Mouse (Mus musculus): ENCODE data around the gene Supv3l1.
"Not testable (repeated sequence)": the region's sequence is repeated elsewhere in the genome, so short reads cannot be mapped to it uniquely, and the experiment has no call there.

Gene Supv3l1

DNA sequence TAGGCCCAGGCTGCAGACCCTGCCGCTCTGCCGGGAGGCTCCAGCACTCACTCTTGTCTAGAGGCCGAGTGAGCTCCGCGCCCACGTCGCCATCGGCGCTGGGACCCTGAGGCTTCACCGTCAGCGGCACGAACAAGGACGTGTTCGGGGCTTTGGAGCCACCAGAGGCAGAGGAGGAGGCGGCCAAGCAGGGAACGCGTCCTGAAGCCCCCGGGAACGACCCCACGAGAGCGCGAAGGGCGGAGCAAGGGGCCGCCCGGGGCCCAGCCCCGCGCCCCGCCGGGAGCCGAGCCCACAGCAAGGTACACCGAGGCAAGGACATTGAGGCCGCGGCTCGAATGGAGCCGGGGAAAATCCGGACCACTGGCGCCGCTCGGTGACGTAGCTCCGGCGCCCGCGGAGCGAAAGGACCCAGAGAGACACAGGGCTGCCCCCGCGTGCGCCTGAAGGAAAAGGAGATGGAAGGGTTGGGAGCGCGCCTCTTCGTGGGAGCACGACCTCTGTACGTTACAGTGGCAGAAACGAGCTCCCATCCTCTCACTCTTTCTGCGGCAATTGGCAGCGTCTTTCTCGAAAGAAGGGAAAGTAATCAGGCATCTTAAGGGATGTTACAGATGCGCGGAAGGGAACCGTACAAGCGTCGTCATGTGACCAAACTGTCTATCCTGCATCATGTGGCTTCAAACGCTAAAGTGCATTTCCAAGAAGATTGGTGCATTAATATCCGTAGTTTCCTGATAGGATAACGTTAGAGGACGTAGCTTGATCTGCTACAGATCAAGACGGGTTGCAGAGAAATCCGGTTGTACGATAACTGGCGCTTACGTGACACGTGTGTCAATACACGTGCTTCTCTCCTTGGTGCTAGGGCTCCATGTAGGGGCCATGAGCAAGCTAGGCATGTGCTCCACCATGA lies at the start of gene Supv3l1, which contains the start of gene 4930507D05Rik:
Gene Supv3l1, minus strand, starts transcription at position 375 of the 916 bp plus-strand sequence.
Gene 4930507D05Rik, plus strand, starts transcription at position 126 of the 916 bp plus-strand sequence.
- DNase-seq (ENCODE audit: low spot score) = peak; percentile 92

DNA sequence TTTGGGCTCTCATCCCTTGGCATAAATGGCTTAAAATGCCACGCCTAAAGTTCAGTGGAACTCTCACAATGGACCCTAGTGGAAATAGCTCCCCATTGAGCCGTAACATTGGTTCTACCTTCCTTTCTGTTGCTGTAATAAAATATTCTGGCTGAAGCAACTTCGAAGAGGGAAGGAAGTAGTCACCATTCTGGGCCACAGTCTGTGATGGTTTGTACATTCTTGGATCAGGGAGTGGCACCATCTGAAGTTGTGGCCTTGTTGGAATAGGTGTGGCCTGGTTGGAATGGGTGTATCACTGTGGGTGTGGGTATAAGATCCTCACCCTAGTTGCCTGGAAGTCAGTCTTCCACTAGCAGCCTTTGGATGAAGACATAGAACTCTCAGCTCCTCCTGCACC lies 42.1 kb upstream of the Supv3l1 start:
- DNase-seq (ENCODE audit: low spot score) = not testable (repeated sequence)

DNA sequence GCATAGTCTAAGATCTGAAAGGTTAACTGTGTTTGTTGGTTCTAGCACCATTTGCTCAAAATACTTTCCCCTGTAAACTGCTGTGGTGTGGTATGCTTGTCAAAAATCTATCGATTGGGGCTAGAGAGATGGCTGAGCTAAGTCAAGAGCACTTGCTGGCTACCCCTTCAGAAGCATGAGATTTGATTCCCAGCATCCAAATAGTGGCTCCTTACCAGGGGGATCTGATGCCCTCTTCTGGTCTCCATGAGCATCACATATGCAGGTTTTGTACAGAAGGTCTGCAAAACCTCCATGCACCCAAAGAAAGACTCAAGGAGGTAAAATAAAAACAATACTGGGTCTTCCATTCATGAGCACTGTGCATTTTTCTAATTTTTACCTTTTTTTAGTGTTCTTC lies 38.7 kb upstream of the Supv3l1 start:
- DNase-seq (ENCODE audit: low spot score) = peak; percentile 57

DNA sequence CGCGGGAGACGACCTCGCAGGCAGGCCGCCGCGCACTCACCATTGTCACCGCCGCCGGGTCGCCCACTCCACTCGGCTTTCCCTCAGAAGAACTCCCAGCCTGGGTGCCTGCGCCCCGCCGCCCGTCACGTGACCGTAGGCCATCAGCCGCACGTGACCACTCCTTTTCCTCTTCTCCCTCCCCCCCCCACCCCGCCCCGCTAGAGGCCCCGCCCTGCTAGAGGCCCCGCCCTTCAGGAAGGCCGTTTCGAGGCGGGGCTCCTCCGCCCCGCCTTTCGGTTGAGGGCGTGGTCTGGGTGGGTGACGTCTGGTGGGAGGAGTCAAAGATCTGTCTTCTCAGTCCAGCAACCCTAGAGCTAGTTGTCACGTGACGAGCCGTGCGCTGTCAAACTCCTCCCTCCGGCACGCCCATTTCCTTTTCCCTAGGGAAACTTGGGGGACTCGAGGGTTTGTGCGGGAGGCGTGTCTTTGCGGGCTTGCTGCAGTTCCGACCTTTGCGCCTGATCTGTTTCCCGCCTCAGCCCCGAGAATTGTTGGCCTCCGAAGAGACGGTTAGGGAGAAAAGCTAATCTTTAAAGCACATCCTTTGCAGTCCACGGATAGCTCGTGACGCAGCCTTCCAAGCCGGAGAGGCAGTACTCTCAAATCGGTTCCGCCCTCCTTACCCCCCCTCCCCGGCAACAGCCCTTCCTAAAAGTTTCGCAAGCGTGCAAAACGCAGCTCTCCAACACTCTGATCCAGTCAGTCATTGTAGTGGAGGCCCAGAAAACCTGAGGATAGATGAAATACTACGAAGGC lies 37.3 kb upstream of the Supv3l1 start, which contains the start of gene Vps26a:
Gene Vps26a, minus strand, starts transcription at position 188 of the 798 bp plus-strand sequence.
- DNase-seq (ENCODE audit: low spot score) = peak; percentile 98

DNA sequence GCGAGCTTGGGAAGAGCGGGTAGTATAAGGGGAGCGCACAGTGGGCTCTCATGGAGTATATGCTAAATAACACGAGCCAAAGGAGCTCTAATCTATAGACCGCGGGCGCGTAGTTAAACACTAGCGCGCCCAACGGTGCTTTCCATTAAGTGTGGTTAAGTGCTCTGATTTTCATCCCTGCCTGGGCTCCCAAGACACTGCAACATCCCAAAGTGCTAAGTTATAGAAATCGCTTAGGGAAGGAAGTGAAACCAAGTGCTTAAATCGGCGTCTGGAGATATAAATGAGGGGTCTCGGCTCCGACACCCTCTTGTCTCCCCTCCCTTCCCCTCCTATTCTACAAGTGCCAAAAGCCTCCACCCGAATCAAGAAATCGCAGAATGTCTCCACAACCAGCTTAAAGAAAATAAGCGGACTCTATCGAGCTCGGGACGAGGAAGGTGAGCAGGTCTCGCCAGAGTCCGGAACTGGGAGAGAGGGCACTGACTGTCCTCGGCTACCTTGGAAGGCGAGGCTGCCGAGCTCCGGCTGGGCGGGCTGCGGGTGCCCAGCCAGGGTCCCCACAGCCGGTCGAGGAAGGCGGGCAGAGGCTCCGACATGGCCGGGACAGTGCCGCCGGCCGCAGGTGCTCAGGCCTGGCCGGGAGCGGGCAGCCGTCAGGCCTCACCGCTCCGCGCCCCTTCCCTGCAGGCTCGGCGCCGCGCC lies 36.5 kb upstream of the Supv3l1 start:
- DNase-seq (ENCODE audit: low spot score) = no peak

DNA sequence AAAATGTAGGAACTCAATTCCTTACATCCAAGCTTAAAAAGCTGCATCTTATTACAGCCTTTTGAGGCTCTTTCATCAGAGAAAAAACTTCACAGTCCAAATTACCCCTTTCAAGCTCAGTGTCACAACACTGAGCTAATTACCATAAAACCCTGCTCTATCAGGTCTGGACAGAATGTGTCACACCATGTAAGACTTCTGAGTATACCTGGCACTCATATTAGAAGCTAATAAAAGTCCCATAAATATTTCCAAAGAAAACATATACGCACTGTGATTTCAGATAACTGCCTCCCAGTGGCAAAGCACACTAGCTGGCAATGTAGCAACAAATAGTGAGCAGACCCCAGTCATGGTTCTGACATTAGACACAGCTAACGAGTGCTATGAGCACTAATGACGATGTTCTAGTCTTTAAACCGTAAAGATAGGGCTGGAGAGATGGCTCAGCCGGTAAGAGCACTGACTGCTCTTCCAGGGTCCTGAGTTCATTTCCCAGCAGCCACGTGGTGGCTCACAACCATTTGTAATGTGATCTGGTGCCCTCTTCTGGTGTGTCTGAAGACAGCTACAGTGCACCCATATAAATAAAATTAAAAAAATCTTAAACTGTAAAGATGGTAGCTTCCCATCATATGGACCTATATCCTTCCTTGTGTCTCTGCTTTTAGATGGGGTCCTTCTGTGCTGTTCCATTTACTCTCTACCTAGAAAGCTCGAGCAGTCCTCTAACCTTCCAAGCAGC lies 31.7 kb upstream of the Supv3l1 start:
- DNase-seq (ENCODE audit: low spot score) = no peak

DNA sequence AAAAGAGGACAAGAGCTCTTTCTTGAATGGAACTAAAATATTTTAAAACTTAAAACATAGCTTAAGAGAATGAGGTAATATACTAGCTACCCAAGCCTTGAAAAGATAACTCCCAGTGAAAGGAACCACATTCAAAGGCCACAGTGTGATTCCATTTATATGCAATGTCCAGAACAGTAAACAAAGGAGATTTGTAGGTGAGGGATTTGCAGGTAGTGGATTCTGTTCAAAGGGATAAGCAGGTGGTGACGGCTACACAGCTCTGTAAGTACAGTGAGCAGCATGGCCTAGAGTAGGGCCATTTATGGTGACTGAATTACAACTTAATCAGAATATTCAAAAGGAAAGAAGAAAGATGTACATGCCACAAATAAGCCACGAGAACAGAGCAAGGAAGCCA lies 27.4 kb upstream of the Supv3l1 start:
- no peak for DNase-seq (ENCODE audit: low spot score)

DNA sequence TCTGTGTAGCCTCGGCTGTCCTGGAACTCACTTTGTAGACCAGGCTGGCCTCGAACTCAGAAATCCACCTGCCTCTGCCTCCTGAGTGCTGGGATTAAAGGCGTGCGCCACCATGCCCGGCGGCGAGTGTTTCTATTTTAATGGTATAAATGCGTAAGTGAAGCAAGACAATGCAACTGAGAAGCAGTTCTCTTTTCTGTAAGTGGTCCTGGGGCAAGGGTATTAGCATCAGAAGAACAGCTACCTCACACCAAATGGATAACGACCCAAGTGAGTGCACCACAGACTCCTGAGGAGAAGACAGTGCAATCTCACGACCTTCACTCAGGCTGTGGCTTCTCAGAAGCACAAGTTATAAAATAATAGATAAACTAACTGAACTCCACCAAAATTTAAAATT lies 25.4 kb upstream of the Supv3l1 start:
- no peak for DNase-seq (ENCODE audit: low spot score)

DNA sequence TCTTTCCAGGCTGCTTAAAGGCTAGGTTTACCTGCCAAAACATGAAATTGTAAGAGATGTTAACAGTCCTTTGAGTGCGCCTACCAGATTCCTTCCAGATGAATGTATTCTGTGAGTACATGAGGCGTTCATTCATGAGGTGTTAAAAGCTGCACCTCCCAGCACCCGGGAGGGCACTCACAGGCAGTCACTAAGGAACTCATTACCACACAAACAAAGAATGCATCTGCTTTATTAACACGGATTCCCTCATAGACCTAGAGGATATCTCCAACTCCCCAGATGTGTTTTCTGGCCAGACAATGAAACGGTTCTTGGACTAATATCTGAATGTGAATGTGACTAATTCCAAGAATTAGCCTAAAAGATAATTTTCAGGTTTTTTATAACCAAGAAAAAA lies 21.6 kb upstream of the Supv3l1 start:
- no peak for DNase-seq (ENCODE audit: low spot score)

DNA sequence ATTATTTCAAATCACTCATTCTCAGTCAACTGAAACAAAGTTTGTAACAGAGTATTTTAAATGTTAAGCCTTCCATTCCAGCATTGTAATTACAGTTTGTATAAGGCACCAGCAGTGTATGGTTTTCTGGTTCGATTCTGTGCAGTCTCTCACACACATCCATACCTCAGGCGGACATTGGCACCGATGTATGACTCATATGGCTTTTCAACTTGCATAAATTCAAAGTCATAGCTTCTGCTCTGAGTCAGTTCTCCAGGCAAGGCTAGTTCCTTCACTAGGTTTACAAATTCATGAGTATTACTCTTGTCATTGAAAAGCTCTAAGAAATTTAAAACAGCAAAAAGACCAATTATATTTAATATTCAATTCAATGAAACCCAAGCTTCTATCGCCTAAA lies 20.2 kb upstream of the Supv3l1 start:
- no peak for DNase-seq (ENCODE audit: low spot score)

DNA sequence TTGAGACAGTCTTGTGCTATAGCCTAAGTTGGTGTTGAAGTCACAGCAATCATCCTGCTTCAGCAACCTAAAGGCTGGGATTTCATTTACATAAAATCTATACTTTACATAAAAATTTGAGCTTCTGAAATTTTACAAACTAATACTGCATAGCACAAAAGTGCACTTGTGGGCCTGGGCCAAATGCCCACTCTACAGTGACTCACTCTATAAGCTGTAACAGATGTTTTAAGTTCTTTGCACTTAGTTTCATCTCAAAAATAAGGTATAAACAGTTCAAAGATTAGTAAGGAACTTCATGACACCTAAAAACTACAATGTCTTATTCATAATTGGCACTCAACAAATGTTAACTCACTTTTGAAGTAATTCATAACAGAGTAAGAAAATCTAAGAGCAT lies 11.8 kb upstream of the Supv3l1 start:
- no peak for DNase-seq (ENCODE audit: low spot score)

DNA sequence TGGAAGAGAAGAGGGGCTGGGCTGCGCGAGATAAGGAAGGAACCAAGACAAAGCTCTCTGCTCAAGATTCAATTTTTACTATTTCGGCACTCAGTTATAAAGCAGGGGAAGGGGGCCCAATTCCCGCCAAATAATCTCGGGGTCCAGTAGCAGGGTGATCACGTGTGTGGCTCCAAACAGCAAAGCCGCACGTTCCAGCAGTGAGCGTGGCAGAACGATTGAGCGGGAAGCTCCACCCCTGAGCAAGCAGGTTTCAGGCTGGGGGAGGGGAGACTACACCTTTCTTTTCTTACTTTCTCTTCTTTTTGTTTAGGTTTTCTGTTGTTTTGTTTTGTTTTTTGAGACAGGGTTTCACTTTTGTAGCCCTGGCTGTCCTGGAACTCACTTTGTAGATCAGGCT lies 2.5 kb upstream of the Supv3l1 start:
- DNase-seq (ENCODE audit: low spot score) = not testable (repeated sequence)

DNA sequence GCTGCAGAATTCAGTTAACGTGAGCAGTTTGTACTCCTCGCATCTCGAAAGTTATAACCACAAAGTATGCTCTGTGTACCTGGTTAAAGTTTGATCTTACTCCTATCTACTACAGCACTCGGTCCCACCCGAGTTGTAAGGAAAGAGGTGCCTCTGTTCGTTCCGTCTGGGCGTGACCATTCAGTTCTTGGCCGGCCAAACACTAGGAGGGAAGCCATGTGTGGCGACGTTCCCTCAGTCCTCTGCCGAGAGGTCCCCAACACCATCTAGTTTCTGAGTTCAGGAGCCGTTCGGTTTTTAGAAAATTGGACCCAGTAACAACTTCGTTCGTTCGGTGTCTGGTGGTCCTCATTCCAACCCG lies 722 bp upstream of the Supv3l1 start:
- no peak for DNase-seq (ENCODE audit: low spot score)

DNA sequence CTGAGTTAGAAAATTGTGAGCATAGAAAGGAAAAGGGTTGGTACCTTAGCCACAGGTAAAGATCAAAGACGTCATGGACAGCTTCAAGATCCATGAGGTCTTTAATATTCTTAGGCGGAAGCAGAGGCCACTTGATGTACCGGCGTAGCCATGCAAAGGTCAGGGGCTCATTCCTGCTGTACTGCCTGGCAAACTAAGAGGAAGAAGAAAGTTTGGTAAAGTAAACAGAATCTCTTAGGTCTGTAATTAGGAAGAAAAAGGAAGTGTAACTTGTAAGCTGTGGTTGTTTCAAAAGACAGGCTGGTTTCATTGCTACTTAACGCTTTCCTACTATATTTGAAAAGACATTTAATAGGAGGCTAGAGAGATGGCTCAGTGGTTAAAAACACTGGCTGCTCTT lies 19.1 kb downstream of the Supv3l1 start:
- no peak for DNase-seq (ENCODE audit: low spot score)

DNA sequence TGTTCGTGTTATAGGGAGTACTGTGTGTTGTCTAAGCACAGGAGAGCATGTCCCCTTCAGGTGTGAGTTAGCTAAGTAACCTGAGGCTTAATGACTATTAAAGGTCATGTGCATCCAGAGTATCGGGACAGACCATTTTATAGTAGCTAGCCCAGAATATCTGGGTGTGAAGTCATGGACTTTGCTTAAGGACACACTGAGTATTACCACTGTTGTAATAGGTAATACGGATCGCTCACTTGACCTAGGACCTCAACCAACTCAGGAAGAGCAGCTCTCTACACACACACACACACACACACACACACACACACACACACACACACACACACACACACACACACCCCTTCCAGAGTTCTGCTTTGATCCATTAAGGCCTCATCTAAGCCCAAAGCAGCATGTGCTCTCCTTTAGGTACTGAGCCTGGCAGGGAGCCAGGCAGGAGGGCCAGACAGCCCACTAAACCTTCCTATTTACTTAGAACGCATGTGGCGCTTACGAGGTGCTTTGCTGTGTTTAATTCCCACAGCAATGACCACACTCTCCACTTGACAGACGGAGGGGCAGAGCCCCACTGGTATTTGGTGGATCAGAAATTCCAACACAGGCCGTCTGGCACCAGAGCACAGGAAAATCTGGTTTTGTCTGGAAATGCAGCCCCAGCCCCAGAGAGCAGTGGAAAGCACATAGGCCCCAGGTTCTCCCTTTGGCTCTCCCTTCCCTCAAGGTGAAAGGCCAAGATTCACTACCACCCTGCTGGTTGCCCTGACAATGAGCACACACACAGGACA lies 24.3 kb downstream of the Supv3l1 start:
- DNase-seq (ENCODE audit: low spot score) = no peak

DNA sequence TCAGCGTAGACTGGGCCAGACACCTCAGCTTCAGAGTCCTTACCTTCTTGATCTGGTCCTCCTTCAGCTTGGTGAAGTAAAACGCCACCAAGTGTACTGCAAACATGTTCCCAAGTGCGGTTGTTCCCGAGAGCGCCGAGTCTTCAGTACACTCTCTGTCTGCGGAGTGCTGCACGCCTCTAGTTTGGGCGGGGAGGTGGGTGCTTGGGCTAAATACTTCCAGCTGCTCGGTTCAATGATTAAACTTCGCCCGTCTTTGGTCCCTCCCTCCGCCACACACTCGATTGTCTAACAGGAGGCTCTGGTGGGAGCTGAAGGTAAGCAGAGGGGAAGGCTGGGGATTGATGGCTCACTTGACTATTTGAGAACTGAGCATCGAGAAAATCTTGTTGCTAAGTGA lies 27.3 kb downstream of the Supv3l1 start, which contains the start of gene Hkdc1:
Gene Hkdc1, minus strand, starts transcription at position 237 of the 400 bp plus-strand sequence.
- no peak for DNase-seq (ENCODE audit: low spot score)

DNA sequence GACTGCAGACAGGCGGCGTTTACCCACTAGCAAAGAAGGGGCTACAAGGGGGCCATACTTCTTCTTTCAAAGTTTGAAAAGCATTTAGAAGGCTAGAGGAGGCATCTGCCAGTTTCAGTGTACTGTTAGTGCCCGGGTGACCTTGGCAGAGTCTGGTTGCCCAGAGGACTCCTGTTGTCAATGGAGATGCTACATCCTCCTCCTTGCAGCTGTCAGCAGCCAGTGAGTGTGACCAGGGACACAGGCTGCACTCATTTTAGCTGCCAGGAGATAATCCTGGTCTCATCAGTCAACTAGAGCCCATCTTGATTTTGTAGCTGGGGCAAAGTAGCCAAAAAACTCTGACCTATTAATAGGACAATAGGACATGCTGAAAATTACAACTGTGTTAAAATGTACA lies 28.4 kb downstream of the Supv3l1 start:
- no peak for DNase-seq (ENCODE audit: low spot score)

DNA sequence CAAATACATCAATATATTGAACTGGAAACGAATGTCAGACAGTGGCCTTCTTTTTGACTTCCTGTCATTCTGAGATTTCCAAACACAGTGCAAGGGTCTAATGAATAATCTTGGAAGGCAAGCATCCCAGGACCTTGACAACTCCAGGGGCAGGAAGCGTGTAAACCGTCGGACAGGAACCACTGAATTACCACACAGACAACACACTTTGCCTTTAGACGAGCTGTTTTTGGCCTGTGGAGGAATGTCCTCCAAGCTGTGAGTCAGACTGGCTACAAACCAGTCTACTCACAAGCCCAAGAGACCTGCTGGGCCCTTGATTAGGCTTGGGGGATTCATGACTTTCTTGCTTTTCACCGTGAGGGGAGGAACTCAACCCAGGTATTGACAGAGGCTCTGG lies 29.1 kb downstream of the Supv3l1 start:
- no peak for DNase-seq (ENCODE audit: low spot score)

DNA sequence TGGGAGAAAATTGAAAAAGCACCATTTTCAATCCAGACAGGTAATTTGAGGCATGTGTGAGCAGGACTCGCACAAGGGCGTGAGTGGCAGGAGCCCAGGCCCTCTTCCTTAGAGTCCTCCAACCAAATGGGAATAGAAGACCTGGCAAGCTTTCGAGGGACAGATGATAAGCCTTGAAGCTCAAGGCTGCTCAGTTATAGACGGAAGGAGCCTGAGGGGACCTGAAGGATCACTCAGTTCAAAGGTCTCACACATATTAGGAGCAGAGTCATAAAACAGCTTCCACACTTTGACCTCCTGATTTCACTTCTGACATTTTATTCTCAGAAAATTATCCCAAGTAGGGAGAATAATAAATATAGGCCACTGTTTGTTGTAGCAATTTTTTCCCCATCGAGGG lies 30.1 kb downstream of the Supv3l1 start:
- no peak for DNase-seq (ENCODE audit: low spot score)

DNA sequence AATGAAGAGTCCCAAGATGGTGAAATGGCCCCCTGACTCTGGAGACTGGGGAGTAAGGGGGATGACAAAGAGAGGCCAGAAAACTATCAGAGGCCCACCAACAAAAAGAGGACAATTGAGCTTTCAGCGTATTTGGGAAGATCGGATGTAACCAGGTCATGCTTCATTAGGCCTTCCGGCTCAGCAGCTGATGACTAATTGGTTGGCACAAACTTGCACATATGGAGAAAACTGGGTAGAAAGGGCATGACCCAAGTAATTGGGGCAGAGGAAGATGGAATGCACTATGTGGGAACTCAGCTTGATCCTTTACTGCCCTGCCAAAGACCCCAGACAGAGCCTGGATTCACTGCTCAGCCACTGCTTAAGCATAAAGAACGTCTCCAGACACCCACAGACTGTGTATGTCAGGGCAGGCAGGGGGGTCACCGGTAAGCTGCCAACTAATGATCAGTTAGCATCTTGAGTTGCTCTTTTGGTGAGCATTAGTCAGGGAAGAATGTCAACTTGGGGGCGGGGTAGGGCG lies 30.6 kb downstream of the Supv3l1 start:
- no peak for DNase-seq (ENCODE audit: low spot score)

DNA sequence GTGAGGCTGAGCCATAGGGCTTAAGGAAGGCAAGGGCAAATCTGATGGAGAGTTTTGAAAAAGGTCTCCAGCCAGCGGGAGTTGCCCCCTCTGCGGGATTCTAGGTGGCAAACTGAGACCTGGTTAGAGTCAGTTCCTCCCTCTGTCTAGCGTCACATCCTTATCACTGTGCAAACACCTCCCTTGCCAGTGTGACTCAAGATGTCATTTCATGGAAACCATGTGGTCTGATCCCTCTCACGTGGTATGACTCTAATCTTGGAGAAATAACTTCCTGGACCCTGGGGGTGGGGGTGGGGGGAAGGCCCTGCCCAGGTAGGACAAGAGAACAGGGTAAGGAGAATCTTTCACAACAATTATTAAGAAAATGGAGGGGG lies 35.9 kb downstream of the Supv3l1 start:
- DNase-seq (ENCODE audit: low spot score) = no peak
